Mouse (Mus musculus): ENCODE data around the gene Hoxb4.

Hoxb4 gene

GRCm38 (mm10) chr11:96313806-96314428, 4.2 kb upstream of the Hoxb4 start:
- no peak for DNase-seq (ENCODE audit: low read depth, low spot score)

GRCm38 (mm10) chr11:96314671-96315343, 3.3 kb upstream of the Hoxb4 start:
- peak; percentile 49 for DNase-seq (ENCODE audit: low read depth, low spot score)

- DNase-seq (ENCODE audit: low read depth, low spot score) = no peak
Measured at GRCm38 (mm10) chr11:96315344-96315681, 2.8 kb upstream of the Hoxb4 start.

DNA sequence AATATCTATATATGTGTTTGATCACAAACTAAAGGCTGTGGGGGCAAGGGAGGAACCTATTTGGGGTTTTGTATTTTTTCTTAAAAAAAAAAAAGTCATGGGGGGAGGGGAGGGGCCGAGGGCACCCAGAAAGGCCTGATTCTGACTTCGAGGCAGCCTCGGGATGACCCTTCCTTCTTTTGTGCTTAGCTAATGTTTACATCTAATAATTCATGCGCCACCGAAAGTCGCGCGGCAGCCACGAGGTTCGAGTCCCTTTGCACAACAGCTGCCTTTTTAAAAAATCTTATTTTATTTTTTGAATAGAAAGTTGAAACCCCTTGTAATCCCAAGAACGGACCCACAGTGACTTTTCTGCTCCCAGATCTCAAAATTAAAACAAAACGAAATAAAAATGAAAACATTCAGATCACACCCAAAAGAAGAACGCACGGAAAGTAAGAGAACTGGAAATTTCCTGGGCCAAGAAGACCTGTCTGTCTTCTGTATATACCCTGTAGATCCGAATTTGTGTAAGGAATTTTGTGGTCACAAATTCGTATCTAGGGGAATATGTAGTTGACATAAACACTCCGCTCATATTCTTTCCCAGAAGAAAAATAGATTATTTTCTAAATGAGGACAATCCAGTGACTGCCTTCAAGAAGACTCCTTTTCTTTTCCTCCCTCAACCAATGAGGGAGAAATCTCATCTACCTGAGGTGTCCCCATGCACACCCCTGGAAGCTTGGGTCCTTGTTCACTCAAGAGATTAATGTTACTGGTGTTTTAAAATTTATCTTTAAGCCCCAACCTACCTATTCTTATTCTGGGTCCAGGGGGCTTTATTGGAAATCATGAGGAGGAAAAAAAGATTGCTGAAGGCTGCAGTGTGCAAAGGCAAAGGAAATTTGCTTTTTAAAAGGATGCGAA, 1.1 kb upstream of the Hoxb4 start:
- no peak for DNase-seq (ENCODE audit: low read depth, low spot score)

DNA sequence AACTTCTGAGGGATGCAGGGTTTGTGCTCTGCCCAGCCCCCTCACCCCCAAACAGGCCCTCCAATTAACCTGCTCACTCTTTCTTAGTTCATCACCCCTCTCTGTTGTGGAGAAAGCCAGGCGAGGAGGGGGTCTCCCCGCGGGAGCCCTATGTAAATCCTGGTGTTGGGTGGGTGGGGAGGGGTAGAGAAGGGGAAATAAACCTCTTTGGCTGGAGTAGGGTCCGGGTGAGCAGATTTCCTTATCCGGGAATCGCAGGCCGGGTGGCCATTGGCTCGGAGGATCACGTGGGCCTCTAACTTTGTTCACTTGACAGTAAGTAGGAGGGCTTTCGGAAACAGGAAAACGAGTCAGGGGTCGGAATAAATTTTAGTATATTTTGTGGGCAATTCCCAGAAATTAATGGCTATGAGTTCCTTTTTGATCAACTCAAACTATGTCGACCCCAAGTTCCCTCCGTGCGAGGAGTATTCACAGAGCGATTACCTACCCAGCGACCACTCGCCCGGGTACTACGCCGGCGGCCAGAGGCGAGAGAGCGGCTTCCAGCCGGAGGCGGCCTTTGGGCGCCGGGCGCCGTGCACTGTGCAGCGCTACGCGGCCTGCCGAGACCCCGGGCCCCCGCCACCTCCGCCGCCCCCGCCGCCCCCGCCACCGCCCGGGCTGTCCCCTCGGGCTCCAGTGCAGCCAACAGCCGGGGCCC, 452 bp downstream of the Hoxb4 start:
- DNase-seq (ENCODE audit: low read depth, low spot score) = peak; percentile 76

DNA sequence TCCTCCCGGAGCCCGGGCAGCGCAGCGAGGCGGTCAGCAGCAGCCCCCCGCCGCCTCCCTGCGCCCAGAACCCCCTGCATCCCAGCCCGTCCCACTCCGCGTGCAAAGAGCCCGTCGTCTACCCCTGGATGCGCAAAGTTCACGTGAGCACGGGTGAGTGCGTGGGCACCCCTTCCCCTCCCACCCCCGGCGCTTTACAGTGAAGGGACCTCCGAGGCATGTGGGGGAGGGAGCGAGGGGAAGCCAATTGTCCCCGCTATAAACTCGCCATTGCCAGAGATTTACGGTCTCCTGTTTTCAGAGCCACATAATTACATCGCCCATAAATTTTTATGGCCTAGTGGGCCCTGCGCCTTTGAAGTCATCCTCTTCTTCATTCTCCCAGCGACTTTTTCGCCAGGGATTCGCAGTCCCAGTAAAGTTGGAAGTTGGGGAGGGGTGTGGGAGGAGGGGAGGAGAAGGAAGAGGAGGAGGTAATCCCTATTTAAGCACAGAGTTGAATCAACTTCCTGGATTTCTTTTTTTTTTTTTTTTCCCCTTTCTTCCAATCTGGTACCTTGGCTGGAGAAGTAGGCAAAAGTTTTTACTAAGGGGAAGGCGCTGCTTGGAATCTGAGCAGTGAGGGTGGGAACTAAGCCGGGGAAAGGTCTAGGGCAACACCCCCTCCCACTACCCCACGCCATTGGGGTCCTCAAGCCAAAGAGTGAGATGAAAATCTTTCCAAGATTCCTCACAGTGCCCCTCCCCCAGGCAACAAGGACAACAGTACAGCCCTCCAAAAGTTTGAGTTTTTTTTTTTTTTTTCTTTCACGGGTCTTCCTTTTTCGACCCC, 1.2 kb downstream of the Hoxb4 start:
- DNase-seq (ENCODE audit: low read depth, low spot score) = peak; percentile 42

DNA sequence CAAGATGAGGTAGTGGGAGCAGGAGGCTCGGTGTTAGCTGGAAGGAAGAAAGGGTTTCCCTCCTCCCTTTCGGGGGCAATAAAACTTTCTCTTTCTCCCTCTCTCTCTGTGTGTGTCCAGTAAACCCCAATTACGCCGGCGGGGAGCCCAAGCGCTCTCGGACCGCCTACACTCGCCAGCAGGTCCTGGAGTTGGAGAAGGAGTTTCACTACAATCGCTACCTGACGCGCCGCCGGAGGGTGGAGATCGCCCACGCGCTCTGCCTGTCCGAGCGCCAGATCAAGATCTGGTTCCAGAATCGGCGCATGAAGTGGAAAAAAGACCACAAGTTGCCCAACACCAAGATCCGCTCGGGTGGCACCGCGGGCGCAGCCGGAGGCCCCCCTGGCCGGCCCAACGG, 1.8 kb downstream of the Hoxb4 start:
- no peak for DNase-seq (ENCODE audit: low read depth, low spot score)

DNA sequence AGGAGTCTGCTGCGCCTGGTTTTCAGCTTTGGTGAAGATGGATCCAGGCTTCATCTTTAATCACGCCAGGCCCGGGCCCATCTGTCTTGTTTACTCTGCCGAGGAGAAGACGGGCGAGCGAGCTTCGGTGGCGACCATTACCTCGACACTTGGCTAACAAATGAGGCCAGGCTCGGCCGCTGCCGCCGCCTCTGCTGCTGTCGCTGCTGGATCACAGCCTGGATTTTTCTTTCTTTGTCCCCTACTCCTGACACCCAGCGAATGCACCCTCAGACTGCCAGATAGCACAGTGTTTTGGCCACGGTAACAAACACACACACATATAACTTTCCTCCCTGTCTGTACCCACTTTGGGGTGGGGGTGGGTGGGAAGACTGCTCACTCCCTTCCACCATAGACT, 2.6 kb downstream of the Hoxb4 start:
- no peak for DNase-seq (ENCODE audit: low read depth, low spot score)

DNA sequence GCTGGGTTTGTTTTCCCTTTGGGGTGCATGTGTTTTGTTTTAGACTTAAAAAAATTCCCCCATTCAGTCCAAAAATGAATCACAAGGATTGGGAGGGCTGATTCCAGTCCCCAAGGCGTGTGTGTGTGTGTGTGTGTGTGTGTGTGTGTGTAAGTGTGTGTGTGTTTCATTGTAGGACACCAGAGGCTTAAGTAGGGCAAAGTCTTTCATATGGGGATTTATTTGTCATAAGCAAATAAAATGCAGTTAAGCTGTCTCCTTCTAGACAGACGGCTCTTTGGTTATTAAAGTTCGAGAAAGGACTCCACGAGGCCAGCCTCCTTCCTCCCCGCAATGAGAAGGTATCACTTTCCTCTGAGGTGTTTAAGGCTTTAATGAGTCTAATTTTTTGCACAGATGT, 3.8 kb downstream of the Hoxb4 start:
- no peak for DNase-seq (ENCODE audit: low read depth, low spot score)

GRCm38 (mm10) chr11:96322738-96323137, 4.7 kb downstream of the Hoxb4 start:
- DNase-seq (ENCODE audit: low read depth, low spot score) = no peak

DNA sequence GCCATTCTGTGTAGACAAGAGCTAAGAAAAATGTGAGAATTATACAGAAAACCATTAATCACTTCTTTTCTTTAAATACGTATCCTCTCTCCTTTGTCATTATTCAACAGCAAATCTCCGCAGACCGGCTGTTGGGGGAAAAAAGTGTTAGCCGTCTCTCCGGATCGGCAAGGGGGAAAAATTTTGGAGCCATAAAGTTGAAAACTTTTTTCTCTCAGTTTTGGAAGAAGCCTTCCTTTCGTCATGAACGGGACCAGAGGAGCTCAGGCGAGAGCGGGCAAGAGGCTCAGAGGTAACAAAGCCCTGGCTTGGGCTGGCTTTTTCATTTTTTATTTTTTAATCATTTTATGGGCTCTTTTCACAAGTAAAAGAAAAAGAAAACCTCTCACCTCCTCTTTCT, 5.1 kb downstream of the Hoxb4 start, which contains the start of gene Hoxb3:
Gene Hoxb3, plus strand, starts transcription at position 173 of the 400 bp plus-strand sequence.
- no peak for DNase-seq (ENCODE audit: low read depth, low spot score)

DNA sequence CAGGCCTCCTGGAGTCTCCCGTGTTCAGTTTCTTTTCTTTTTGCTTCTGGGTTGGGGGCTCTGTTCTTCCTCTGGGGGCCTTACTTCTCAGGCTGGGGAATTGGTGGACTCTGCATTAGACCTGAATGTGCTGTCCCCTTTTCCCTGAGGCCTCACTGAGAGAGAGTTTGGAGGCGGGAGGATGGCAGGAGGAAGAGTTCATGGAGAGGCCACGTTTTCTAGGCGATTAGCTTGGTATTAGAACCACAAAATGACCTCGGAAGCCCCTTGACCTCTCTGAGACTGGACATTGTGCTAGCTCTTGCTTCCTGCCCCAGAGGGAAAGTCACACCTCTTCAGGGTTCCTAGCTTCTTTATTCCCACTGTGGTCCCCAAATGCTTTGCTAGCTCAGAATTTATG, 6.1 kb downstream of the Hoxb4 start:
- no peak for DNase-seq (ENCODE audit: low read depth, low spot score)

- no peak for DNase-seq (ENCODE audit: low read depth, low spot score)
Measured at GRCm38 (mm10) chr11:96324965-96325364, 6.9 kb downstream of the Hoxb4 start.

DNA sequence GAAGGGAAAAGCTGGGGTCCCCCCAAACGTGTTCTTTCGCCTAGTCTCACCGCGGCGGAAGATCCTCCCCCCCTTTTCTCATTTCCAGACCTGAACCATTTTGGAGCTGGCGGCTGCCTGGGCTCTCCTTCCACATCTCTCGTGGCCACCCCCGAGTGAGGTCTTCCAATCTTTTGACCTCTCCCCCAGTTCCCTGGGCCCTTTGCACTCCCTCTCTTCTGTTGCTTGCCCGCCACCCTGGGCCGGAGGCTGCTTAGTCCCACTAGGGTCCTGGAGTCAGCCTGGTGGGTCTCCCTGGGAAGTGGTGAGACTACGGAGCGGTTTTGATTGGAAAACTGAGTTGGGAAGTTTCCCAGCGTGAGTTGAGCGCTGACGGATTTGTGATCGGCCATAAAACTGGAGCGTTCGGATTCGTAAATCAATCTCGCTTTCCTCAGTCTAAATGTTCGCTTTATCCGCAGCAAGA, 7.7 kb downstream of the Hoxb4 start:
- DNase-seq (ENCODE audit: low read depth, low spot score) = no peak

GRCm38 (mm10) chr11:96326705-96327104, 8.6 kb downstream of the Hoxb4 start:
- no peak for DNase-seq (ENCODE audit: low read depth, low spot score)

DNA sequence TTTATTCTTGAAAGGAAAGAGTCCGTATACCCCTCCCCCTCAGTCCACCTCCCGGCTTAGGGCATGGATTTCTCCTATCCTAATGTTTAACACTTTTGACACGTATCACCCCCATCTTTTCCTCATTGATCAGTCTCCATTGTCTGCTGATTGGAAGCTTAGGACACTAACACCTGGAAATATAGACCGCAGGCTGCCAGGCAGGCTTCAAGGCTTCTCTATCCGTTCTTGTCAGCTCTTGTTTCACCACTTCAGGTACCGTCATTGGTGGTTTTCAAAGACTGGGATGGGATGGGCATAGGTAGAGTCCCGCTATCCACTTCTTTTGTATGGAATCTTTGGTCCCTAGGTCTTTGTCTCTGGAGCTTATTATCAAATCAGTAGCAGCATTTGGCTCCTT, 9.1 kb downstream of the Hoxb4 start:
- DNase-seq (ENCODE audit: low read depth, low spot score) = no peak

- DNase-seq (ENCODE audit: low read depth, low spot score) = no peak
Measured at GRCm38 (mm10) chr11:96327750-96328149, 9.7 kb downstream of the Hoxb4 start.

DNA sequence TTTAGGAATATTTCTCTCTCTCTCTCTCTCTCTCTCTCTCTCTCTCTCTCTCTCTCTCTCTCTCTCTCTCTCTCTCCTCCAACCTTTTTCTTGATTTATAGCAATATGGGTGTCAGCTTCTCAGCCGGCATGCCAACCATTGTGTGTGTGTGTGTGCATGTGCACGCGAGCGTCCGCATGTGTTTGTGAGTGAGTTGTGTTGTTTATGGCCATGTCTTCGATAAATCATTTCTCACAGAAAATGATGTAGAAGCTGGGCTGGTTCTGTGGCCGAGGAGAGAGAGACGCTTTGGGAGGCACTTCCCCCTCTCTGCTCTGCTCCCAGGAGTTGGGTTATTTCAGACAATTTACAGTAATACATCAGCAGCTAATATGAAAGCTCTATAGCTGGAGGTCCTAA, 10.5 kb downstream of the Hoxb4 start:
- no peak for DNase-seq (ENCODE audit: low read depth, low spot score)

DNA sequence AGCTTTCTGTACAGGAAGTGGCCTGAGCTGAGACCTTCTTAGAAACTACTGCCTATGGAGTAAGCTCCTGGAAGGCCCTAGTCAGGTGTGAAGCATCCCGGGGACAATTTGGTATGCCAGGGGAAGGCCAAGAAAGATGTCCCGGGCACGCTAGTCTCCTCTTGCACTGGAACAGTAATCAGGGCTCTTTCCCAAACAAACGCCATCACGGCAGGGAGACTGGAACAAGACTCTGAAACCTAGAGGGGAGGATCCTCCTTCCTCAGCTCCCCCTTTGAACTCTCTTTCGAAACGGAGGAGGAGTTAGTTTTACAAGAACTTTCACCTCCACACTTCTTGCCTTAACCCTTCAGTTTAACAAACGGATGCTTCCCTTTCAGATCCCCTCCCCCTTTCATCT, 14.0 kb downstream of the Hoxb4 start:
- no peak for DNase-seq (ENCODE audit: low read depth, low spot score)

GRCm38 (mm10) chr11:96332618-96333032, 14.6 kb downstream of the Hoxb4 start:
- no peak for DNase-seq (ENCODE audit: low read depth, low spot score)

All from CD4-positive, CD25-positive, alpha-beta regulatory T cell, adult 2 months (primary cell).